Mouse (Mus musculus) megakaryocyte, embryonic 14.5 days (primary cell): ENCODE measurements at regions not wholly inside any gene's neighbourhood (a gene's known extent, or its start where the extent isn't known, plus 50 kb on each side); places are given as distances from the start of the nearest gene placed in this dataset.

ENCODE experiments used
- FLI1 ChIP-seq: IDR thresholded peaks from 2 replicates; pipeline ENCODE4 v1.6.1; 2012; ENCODE audit warnings: low read length, inconsistent platforms, mixed read lengths
- GATA1 ChIP-seq: IDR thresholded peaks from 3 replicates; pipeline ENCODE4 v1.6.1; 2012; ENCODE audit warnings: mixed read lengths, low read length, inconsistent platforms, borderline replicate concordance

DNA sequence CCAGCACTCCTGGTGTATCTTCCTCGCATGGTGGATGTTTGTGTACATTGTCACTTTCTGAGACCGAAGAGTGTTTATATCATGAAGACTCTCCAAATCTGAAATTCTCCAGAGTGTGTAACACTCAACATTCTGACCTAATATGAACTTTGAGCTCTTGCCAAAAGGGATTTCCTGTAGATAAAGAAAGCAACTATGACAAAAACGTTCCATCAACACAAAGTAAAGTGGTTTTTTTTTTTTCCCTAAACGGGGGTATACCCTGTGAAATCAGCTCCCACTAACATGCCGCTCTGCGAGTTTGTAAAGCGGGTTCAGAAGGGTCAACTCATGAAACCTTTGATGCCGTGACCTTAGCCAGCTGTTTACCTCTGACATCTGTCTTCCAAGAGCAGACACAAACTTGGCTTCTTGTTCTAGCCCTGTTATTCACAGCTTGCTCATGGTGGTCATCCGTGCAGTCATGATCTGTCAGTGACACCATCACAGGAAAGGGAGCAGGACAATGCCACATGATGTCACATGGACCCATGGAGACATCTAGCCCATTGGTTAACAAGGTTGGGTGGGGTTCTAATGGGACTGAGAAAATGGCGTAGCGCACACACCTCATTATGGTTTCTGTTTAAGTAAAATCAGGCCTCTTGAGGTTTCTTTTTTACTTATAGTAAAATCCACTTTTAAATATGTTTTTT, 122.9 kb upstream of the Cmc1 start:
- no peak for TF ChIP-seq FLI1
- no peak for TF ChIP-seq GATA1
